Mouse (Mus musculus) small intestine, adult 2 months (tissue): Measurements from ENCODE around the gene Cdh4. TPM values are rescaled to one million over a fixed set of nuclear protein-coding genes. Genes with fewer than 3 reads are reported as not detected.
A peak's percentile ranks its signal among the peaks of the same experiment; 100 is the strongest.

Experiments used
- H3K27ac ChIP-seq: fragments of 200-500 bp; 2 replicates; pipeline ENCODE4 v1.5.1; 2012; ENCODE audit warnings: low read depth, low read length, control low read depth, inconsistent platforms; ENCODE audit not compliant: insufficient read depth
- H3K27me3 ChIP-seq: fragments of 200-500 bp; 2 replicates; pipeline ENCODE4 v1.6.1; 2012; ENCODE audit warnings: mild to moderate bottlenecking, moderate library complexity, low read length, inconsistent platforms; ENCODE audit not compliant: control insufficient read depth, insufficient read depth
- H3K36me3 ChIP-seq: fragments of 200-500 bp; 2 replicates; pipeline ENCODE4 v1.6.1; 2012; ENCODE audit warnings: mild to moderate bottlenecking, low read length, control low read depth, inconsistent platforms; ENCODE audit not compliant: control insufficient read depth, insufficient read depth
- H3K4me1 ChIP-seq: fragments of 200-500 bp; 2 replicates; pipeline ENCODE4 v1.6.1; 2012; ENCODE audit warnings: low read length, inconsistent platforms, mixed read lengths; ENCODE audit not compliant: control insufficient read depth, insufficient read depth, insufficient read length
- H3K4me3 ChIP-seq: fragments of 200-500 bp; 2 replicates; pipeline ENCODE4 v1.5.1; 2012; ENCODE audit warnings: low read depth, mild to moderate bottlenecking, control low read depth, inconsistent platforms, low read length, moderate library complexity
- CTCF ChIP-seq: fragments of 200-500 bp; IDR thresholded peaks from 2 replicates; pipeline ENCODE4 v1.5.1; 2012; ENCODE audit warnings: low read depth, mild to moderate bottlenecking, control low read depth, inconsistent platforms, low read length, moderate library complexity, mixed read lengths; ENCODE audit not compliant: insufficient replicate concordance, insufficient read length; ENCODE audit errors: extremely low read depth
- POLR2A ChIP-seq: fragments of 200-500 bp; IDR thresholded peaks from 2 replicates; pipeline ENCODE4 v1.6.1; 2012; ENCODE audit warnings: low read depth, mild to moderate bottlenecking, control low read depth, inconsistent platforms, low read length, moderate library complexity
- WGBS: fragments of 180-500 bp; shearing (Covaris S2); methylation state at CpG from one replicate; pipeline ENCODE4 v1.1.7; 2018; 5-methylcytosine and 5-hydroxymethylcytosine counted together
- polyA plus RNA-seq: library from polyadenylated mRNA; depleted of rRNA; stranded (reverse); fragments of >200 nt; gene quantifications from 2 replicates; pipeline ENCODE4 v1.2.3, GENCODE M21; 2012

The Cdh4 gene
- polyA plus RNA-seq, 1 experiment: 0.19 TPM

GRCm38 (mm10) chr2:179661998-179662714 lies 219.9 kb downstream of the Cdh4 start:
- 0 out of 2 replicates have a peak, but pooled peaks cover 5% of the 10 kb centered on the region for H3K27me3 ChIP-seq
- 1% methylated on average over 20 of the region's 20 CpGs for WGBS
- no peak overlapping the region for H3K27ac ChIP-seq
- peaks cover 2% of the 10 kb centered on the region; the same call in 1 of the 2 replicates for H3K4me1 ChIP-seq
- no peaks in the 10 kb centered on the region for H3K36me3 ChIP-seq
- TF ChIP-seq CTCF (no peak), POLR2A (no peak)
- no peak overlapping the region for H3K4me3 ChIP-seq

DNA sequence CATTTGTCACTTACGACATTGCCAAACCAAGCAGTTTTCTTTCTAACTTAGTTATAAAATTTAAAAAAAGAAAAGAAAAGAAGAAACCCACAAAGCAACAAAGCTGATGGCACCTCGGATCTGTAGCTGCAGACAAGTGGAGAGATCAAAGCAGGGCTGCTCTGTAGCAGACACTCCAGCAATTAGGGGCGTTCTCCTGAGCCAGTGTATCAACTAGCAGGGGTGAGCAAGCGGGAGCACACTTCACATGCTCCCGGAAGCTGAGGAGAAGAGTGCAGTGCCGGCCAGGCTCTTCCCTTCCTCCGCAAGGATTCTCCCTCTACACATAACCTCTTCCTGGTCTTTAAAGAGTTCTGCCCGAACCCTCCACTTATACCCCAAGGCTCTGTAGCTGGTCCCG lies 220.5 kb downstream of the Cdh4 start:
- Histone ChIP-seq H3K36me3 (no peaks in the 10 kb centered on the region), H3K4me3 (no peak overlapping the region), H3K27me3 (0 out of 2 replicates have a peak, but pooled peaks cover 5% of the 10 kb centered on the region), H3K4me1 (peaks cover 2% of the 10 kb centered on the region; the same call in 1 of the 2 replicates), H3K27ac (no peak overlapping the region)
- TF ChIP-seq POLR2A (no peak), CTCF (no peak)
- whole genome bisulfite sequencing: 8% methylated on average over 9 of the region's 9 CpGs

GRCm38 (mm10) chr2:179663652-179664051 lies 221.4 kb downstream of the Cdh4 start:
- H3K36me3 ChIP-seq: no peaks in the 10 kb centered on the region
- 61% methylated on average over 9 of the region's 9 CpGs for WGBS
- TF ChIP-seq CTCF (no peak), POLR2A (no peak)
- H3K27ac ChIP-seq: no peak overlapping the region
- H3K4me1 ChIP-seq: peaks cover 2% of the 10 kb centered on the region; the same call in 1 of the 2 replicates
- no peak overlapping the region for H3K4me3 ChIP-seq
- H3K27me3 ChIP-seq: 0 out of 2 replicates have a peak, but pooled peaks cover 5% of the 10 kb centered on the region

GRCm38 (mm10) chr2:179664171-179664608 lies 222.0 kb downstream of the Cdh4 start:
- 89% methylated on average over 13 of the region's 13 CpGs for WGBS
- Histone ChIP-seq H3K27ac (no peak overlapping the region), H3K4me1 (peaks cover 2% of the 10 kb centered on the region; the same call in 1 of the 2 replicates), H3K27me3 (0 out of 2 replicates have a peak, but pooled peaks cover 5% of the 10 kb centered on the region), H3K36me3 (no peaks in the 10 kb centered on the region), H3K4me3 (no peak overlapping the region)
- TF ChIP-seq CTCF: no peak
- TF ChIP-seq POLR2A: no peak

DNA sequence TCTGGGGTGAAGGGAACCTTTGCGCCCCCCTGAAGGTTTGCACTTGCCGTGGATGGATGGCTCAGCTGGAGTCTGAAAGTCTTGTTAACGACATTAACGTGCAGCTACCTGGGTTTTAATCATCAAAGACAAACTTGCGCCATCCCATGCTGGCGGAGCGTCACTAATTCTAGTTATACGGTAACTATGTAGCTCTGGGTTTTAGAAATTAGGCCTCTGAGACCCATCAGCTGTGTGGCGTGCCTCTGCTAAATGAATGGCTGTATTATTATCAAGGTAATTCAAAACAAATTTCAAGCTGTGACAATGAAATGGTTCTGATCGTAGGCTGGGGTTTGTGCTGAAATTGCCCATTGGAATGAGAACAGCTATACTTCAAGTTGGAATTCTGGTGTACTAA lies 228.5 kb downstream of the Cdh4 start:
- 67% methylated on average over 10 of the region's 10 CpGs for WGBS
- Histone ChIP-seq H3K27me3 (no peaks in the 10 kb centered on the region), H3K27ac (no peak overlapping the region), H3K4me3 (no peak overlapping the region), H3K36me3 (no peaks in the 10 kb centered on the region), H3K4me1 (no peaks in the 10 kb centered on the region)
- TF ChIP-seq POLR2A (no peak), CTCF (no peak)

- Histone ChIP-seq H3K27ac (no peak overlapping the region), H3K27me3 (no peaks in the 10 kb centered on the region), H3K4me3 (no peak overlapping the region), H3K4me1 (no peaks in the 10 kb centered on the region), H3K36me3 (no peaks in the 10 kb centered on the region)
- WGBS: 57% methylated on average over 5 of the region's 5 CpGs
- no peak for TF ChIP-seq CTCF
- no peak for TF ChIP-seq POLR2A
These were observed 237.6 kb downstream of the Cdh4 start for GRCm38 (mm10) chr2:179679866-179680265.

DNA sequence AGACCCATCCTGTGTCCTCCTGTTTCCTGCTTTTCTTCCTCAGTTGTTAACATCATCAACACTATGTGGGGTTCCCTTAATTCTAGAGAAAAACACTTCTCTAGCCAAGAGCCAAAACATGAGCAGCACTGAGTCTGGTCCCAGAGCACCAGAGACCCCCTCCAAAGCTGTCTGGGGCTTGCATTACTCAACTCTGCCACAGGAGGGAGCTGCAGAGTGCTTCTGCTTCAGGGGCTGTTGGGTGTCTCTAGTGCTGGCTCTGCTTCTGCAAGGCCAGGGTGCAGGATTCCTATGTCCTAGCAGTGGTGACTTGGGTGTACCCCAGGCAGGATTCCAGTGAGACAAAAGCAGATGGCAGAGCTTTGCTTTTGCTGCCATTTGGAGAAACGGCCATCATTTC lies 239.2 kb downstream of the Cdh4 start:
- Histone ChIP-seq H3K4me1 (no peaks in the 10 kb centered on the region), H3K36me3 (no peaks in the 10 kb centered on the region), H3K27ac (no peak overlapping the region), H3K4me3 (no peak overlapping the region), H3K27me3 (no peaks in the 10 kb centered on the region)
- TF ChIP-seq CTCF: peak; percentile 58; the same call in 1 of the 2 replicates
- TF ChIP-seq POLR2A: no peak
- WGBS: 84% methylated on average over 1 of the region's 1 CpGs
